Mouse (Mus musculus): ENCODE measurements at regions not wholly inside any gene's neighbourhood (a gene's known extent, or its start where the extent isn't known, plus 50 kb on each side); places are given as distances from the start of the nearest gene placed in this dataset.

GRCm38 (mm10) chr14:100607109-100607508, 322.6 kb upstream of the Klf12 start:
- no peak for DNase-seq

GRCm38 (mm10) chr14:100600886-100601451, 316.5 kb upstream of the Klf12 start:
- no peak for DNase-seq

GRCm38 (mm10) chr14:100570026-100570425, 285.5 kb upstream of the Klf12 start:
- no peak for DNase-seq

DNA sequence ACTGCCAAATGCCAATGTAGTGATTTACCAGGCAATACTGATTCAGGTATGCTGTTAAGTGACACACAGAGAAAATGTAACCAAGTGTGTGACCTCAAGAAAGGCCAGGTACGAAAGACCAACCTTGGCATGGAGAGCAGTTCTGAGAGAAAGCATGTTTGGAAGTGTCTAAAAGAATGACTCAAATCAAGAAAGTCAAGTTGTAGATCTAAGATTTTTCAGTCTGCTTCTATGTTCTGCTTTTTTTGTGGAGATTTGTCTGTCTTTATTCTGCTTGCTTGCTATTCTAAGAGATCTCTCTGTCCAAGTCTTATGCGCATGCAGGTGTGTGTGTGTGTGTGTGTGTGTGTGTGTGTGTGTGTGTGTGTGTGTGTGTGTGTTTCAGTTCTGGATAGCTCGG, 277.4 kb upstream of the Klf12 start:
- no peak for DNase-seq

GRCm38 (mm10) chr14:100558378-100558777, 273.9 kb upstream of the Klf12 start:
- peak; percentile 45 to 58 for DNase-seq

DNA sequence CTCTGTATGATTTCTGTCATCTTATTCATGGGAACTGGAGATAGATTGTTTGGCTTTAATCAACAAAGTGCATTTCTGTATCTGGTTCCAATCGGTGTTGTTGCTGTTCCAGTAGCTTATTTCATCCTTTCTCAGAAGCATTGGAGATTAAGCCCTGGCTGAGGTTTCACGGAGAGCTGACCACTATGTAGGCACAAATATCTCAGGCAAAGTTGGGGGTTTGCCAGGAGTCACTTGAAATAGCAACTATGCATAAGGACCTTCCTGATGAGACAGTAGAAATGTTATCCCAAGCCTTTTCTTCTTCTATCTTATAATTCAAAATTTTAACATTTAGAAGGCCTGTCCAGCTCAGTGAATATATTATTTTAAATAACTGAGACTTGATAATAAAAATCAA, 268.0 kb upstream of the Klf12 start:
- no peak for DNase-seq

GRCm38 (mm10) chr14:100550266-100550665, 265.8 kb upstream of the Klf12 start:
- DNase-seq: no peak

DNA sequence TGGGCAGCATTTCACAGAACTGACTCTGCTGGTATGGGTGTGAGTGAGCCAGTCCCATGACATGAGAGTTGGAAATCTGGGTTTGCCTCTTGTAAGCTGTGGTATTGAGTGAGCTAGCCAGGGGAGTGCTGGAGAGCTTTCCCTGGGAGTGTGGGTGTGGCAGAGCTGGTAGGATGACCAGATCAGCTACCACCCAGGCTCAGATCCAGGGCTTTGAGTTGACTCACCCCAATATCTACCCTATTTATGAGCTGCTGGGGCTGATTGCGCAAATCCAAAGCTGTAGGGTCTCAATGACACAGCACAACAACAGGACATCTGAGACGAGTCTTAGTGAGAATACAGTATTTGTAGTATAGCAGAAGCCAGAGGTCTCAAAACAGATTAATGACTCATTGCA, 245.7 kb upstream of the Klf12 start:
- no peak for DNase-seq

DNA sequence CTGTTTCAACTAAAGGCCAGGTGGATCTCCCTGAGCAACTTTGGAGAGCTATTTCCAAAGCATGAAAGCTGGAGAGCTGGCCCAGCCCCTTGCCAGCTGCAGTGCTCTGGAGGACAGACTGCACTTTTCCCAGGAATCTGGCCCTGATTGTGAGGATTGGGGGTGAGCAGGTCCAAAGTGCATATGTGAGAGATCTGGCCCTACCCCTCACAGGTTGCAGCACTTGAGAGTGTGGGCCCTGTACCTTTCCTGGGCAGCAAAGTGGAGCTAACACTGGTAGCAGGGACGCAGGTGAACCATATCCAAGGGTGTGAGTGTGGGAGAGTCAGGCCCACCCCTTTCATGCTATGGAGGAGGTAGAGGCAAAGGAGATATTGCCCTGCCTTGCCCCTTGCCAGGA, 245.3 kb upstream of the Klf12 start:
- DNase-seq: no peak

DNA sequence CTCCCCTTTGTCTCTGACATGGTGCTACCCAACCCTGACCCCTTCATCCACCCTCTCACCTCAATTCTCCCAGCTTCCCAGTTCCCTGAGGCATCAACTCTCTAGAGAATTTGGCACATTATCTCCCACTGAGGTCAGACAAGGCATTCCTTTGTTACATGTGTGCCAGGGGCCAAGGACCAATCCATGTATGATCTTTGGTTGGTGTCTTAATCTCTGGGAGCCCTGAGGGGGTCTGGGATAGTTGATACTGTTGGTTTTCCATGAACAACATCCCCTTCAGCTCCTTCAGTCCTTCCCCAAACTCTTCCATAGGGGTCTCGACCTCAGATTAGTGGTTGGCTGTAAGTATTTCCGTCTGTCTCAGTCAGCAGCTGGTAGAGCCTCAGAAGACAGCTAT, 224.9 kb upstream of the Klf12 start:
- no peak for DNase-seq

GRCm38 (mm10) chr14:100508087-100508486, 223.6 kb upstream of the Klf12 start:
- no peak for DNase-seq

DNA sequence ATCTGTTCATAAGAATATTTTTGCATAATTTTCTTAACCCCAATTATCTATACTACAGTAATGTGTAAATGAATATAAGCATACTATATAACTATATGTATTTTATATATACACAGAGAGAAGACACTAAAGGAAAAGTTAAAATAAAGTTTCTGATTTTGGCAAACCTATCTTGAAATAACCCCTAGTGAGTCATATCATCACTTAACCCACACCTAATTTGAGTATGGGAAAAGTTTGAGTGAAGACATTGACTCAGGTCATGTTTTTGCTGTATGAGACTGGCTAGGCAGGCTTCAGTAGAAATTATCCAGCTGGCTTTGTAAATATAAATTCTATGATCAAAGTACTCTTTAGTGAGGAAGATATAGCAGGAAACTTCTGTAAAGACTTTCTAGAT, 223.1 kb upstream of the Klf12 start:
- DNase-seq: no peak

DNA sequence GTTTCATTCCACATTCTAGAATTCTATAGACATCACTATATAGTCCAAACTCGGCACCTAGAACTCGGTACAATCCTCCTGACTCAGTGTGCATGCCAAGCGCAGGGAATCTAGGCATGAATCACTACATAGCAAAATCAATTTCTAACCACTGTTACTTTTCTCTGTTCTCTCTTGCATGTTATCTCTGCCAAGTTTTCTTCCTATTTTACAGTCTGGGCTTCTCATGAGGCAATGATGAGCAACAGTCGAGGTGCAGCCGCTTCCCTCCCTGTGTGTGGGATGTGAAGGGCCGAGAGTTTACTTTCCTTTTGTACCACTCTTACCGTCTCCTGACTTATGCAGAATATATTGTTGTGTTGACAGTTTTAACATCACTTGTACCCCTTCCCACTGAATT, 204.4 kb upstream of the Klf12 start:
- no peak for DNase-seq

GRCm38 (mm10) chr14:100485489-100485888, 201.0 kb upstream of the Klf12 start:
- peak; percentile 51 to 58 for DNase-seq

GRCm38 (mm10) chr14:100484101-100484500, 199.6 kb upstream of the Klf12 start:
- DNase-seq: no peak

DNA sequence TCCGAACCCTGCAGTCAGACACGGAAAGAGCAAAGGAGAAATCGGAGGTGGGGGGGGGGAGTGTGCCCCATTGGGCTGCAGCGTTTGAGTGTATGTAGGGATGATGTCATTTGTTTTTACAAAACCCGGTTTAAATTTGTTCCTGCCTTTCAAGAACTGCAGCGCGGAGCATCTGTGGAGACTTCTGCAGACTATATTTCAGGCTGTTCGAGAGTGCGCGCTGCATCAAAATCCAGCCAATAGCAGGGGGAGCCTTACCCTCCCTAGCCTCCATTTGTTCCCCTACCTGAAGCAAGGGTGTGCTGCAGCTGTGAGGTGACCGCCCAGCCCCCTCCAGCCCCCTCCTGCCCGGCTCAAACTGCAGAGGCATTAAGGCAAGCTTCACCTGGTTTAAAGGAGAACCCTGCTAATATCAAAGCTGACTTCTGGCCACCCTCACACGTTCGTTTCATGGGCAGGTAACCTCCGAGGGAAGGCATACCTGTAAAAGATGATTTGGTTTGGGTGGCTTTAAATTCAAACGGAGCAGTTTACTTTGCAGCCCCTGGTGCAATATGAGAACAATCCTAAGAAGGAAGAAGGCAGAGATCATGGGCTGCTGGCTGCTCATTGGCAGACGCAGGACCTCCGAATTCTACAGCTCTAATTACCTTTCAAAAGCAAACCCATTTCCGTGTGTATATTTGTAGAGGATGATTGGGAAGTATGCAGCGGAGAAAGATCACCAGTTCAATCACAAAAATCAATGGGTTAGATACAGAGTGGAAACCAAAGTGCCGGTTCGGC, 193.3 kb upstream of the Klf12 start:
- DNase-seq: peak; percentile 23 to 71

GRCm38 (mm10) chr14:100468311-100468710, 183.8 kb upstream of the Klf12 start:
- no peak for DNase-seq

- DNase-seq: peak; percentile 31 to 67
Measured at GRCm38 (mm10) chr14:100462321-100462720, 177.8 kb upstream of the Klf12 start.

GRCm38 (mm10) chr14:100461141-100462043, 176.9 kb upstream of the Klf12 start:
- peak; percentile 85 to 89 for DNase-seq

DNA sequence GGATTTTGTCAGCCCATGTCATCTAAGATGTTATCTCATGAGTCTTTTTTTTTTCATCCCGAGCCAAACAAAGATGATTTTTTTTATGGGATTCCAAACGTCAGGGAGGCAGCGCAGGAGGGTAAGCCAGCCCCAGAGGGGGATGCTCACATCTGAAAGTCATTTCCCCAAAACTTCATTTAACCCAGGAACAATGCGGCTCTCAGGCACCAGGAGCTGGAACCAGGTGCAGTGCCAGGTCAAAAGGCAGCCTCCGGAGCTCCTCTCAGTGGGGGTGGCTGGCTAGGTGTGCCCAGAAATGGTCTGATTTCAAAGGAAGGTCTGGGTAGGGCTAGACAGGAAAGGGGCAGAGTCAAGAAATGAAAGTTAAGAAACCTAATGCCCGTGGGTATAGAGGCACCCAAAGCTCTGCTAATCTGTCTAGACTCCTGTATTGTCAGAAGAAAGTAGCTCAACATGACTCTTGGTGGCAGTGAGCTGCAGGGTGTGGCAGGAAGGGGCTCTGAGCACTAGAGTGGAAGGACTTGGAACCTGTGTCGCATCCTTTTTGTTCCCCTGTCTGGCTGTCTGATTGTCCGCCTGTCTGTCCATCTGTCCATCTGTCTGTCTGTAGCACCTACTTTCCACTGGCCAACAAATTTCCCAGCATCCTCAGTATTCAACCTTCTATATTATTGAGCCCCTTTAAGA, 175.3 kb upstream of the Klf12 start:
- peak in 1 of 2 experiments; percentile 56 for DNase-seq

- peak; percentile 94 to 97 for DNase-seq
Measured at GRCm38 (mm10) chr14:100458727-100459447, 174.4 kb upstream of the Klf12 start.

All from kidney, postnatal 25 days (tissue).